Comparison of ENCODE assay signal across 14 mouse cellular contexts in the genomic region with DNA sequence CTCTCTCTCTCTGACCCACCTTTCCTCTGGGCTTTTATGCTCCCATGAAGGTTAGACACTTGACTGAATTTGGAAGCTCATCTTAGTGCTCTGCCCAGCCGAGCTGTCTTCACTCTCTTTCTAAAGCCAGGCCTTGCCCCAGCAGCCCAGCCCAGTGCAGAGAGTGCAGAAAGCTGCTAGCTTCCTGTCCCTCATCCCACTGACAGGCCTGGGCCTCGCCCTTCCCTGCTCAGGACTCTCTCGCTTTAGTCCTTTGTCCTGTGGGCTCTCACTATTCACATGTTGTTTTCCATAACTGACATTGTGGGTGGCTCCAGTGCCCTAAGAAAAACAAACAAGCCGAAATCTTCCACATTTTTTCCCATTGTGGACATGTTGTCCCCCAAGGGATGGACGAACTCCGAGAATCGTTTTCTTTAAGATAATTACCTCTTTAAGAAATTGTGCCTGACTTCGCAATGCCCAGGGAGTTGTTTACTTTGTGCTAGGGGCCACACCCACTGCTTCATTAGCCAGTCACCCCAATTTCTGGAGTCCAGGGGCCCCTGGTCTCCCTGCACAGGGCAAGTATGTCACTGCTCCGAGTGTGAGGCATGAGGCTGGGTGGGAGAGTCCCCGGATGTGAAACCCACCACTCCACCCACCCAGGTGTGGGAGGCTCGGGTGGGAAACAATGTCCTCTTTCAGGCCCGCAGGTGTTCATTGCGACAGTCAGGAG.
DNase-seq lines count a peak whose midpoint lies in the region; ATAC-seq and TF ChIP-seq lines count a peak whose summit lies in the region.
"Had no signal": no experiment of that assay in that cellular context is flagged by ENCODE, and none has a peak within 500 bp of the region (broad histone marks: within the 10 kb centered on the region; RNA-seq: fewer than 3 reads in every experiment).

No protein-coding gene starts in this region.

- H3K27ac ChIP-seq in lung, postnatal 0 days (ENCODE audit: low read length): no peak overlapping the region
- H3K27ac ChIP-seq in kidney, embryonic 15.5 days: 0 out of 2 replicates have a peak overlapping the region, but pooled peaks have one; percentile 23
- peak overlapping the region; percentile 53 for H3K27ac ChIP-seq in limb, embryonic 12.5 days
- H3K27ac ChIP-seq in stomach, postnatal 0 days (replicated peaks): peak overlapping the region; percentile 49; the same call in 1 of the 2 replicates
- H3K27ac ChIP-seq: embryonic facial prominence, embryonic 15.5 days; forebrain, embryonic 13.5 days; lung, embryonic 15.5 days had no signal

- H3K27me3 ChIP-seq in lung, postnatal 0 days (replicated peaks; ENCODE audit: insufficient read depth, low read length): 0 out of 2 replicates have a peak, but pooled peaks cover 3% of the 10 kb centered on the region
- H3K27me3 ChIP-seq in kidney, embryonic 15.5 days: no peaks in the 10 kb centered on the region
- H3K27me3 ChIP-seq in limb, embryonic 12.5 days: peaks cover 5% of the 10 kb centered on the region
- no peaks in the 10 kb centered on the region for H3K27me3 ChIP-seq in stomach, postnatal 0 days (ENCODE audit: control insufficient read depth, insufficient read depth, low read length)
- H3K27me3 ChIP-seq: CH12.LX; embryonic facial prominence, embryonic 15.5 days; forebrain, embryonic 13.5 days; lung, embryonic 15.5 days had no signal

- H3K4me3 ChIP-seq in lung, postnatal 0 days (ENCODE audit: low read depth, low read length): no peak overlapping the region
- H3K4me3 ChIP-seq in kidney, embryonic 15.5 days (replicated peaks): no peak overlapping the region
- H3K4me3 ChIP-seq in limb, embryonic 12.5 days (replicated peaks): no peak overlapping the region
- no peak overlapping the region for H3K4me3 ChIP-seq in stomach, postnatal 0 days (ENCODE audit: low read depth, low read length)
- H3K4me3 ChIP-seq: embryonic facial prominence, embryonic 15.5 days; forebrain, embryonic 13.5 days; lung, embryonic 15.5 days had no signal

- intact Hi-C loops in heart, postnatal 14 days (cut with DNase I): no loop called here

- DNase-seq in lung, postnatal 0 days (ENCODE audit: low spot score): peak; percentile 42
- no peak for DNase-seq in lung, adult 18-20 months
- peak; percentile 49 for DNase-seq in stomach, postnatal 0 days (ENCODE audit: low spot score)
- no peak for DNase-seq in thymus, postnatal 10 days (ENCODE audit: low spot score in 2 of 2)
- DNase-seq in heart, postnatal 14 days: no peak
- DNase-seq: cerebellum, adult 11 months; right cerebral cortex, postnatal 14 days had no signal

- TF ChIP-seq EP300 in lung, postnatal 0 days (IDR thresholded peaks at IDR 0.05): 0 out of 2 replicates have a peak, but pooled peaks have one; percentile 14
- TF ChIP-seq EP300 in stomach, postnatal 0 days (optimal IDR thresholded peaks at IDR 0.05): no peak

- TF ChIP-seq CTCF in lung, postnatal 0 days (IDR thresholded peaks at IDR 0.05): no peak
- no peak for TF ChIP-seq CTCF in stomach, postnatal 0 days (IDR thresholded peaks at IDR 0.05; ENCODE audit: low read depth)

- no peak overlapping the region for H3K4me2 ChIP-seq in lung, postnatal 0 days (replicated peaks; ENCODE audit: low read depth, low read length)
- H3K4me2 ChIP-seq in kidney, embryonic 15.5 days: no peak overlapping the region
- H3K4me2 ChIP-seq in limb, embryonic 12.5 days: no peak overlapping the region
- no peak overlapping the region for H3K4me2 ChIP-seq in stomach, postnatal 0 days (replicated peaks; ENCODE audit: low read depth)
- H3K4me2 ChIP-seq: embryonic facial prominence, embryonic 15.5 days; forebrain, embryonic 13.5 days; heart, embryonic 11.5 days; lung, embryonic 15.5 days had no signal

- 43% methylated on average over 13 of the region's 13 CpGs for WGBS in lung, postnatal 0 days
- WGBS in kidney, embryonic 15.5 days: 47% methylated on average over 13 of the region's 13 CpGs
- 60% methylated on average over 13 of the region's 13 CpGs for WGBS in limb, embryonic 12.5 days
- 45% methylated on average over 13 of the region's 13 CpGs for WGBS in stomach, postnatal 0 days

- ATAC-seq in lung, postnatal 0 days: peak; percentile 44
- no peak for ATAC-seq in kidney, embryonic 15.5 days (replicated peaks; ENCODE audit: low FRiP score)
- no peak for ATAC-seq in limb, embryonic 12.5 days (ENCODE audit: insufficient number of reproducible peaks, insufficient read depth, low FRiP score, low TSS enrichment, low read depth)
- peak; percentile 71 for ATAC-seq in stomach, postnatal 0 days (ENCODE audit: low FRiP score, low TSS enrichment)
- ATAC-seq: forebrain, embryonic 13.5 days had no signal

- H3K36me3 ChIP-seq in lung, postnatal 0 days (ENCODE audit: insufficient read depth, low read length): no peaks in the 10 kb centered on the region
- no peaks in the 10 kb centered on the region for H3K36me3 ChIP-seq in kidney, embryonic 15.5 days
- no peaks in the 10 kb centered on the region for H3K36me3 ChIP-seq in limb, embryonic 12.5 days
- H3K36me3 ChIP-seq in stomach, postnatal 0 days (ENCODE audit: control insufficient read depth, insufficient read depth, low read length): no peaks in the 10 kb centered on the region
- H3K36me3 ChIP-seq: embryonic facial prominence, embryonic 15.5 days; lung, embryonic 15.5 days had no signal

- H3K9ac ChIP-seq in lung, postnatal 0 days (replicated peaks; ENCODE audit: low read depth): no peak overlapping the region
- no peak overlapping the region for H3K9ac ChIP-seq in kidney, embryonic 15.5 days
- H3K9ac ChIP-seq in limb, embryonic 12.5 days (replicated peaks): no peak overlapping the region
- no peak overlapping the region for H3K9ac ChIP-seq in stomach, postnatal 0 days (ENCODE audit: low read length)
- H3K9ac ChIP-seq: embryonic facial prominence, embryonic 15.5 days; forebrain, embryonic 13.5 days; lung, embryonic 15.5 days had no signal

- H3K9me3 ChIP-seq in lung, postnatal 0 days (ENCODE audit: low read length): no peaks in the 10 kb centered on the region
- no peaks in the 10 kb centered on the region for H3K9me3 ChIP-seq in kidney, embryonic 15.5 days (replicated peaks)
- H3K9me3 ChIP-seq in limb, embryonic 12.5 days: no peaks in the 10 kb centered on the region
- H3K9me3 ChIP-seq in stomach, postnatal 0 days (ENCODE audit: control insufficient read depth, low read length): no peaks in the 10 kb centered on the region
- H3K9me3 ChIP-seq: embryonic facial prominence, embryonic 15.5 days; forebrain, embryonic 13.5 days; lung, embryonic 15.5 days had no signal

- H3K4me1 ChIP-seq in lung, postnatal 0 days (ENCODE audit: insufficient read depth, low read depth, low read length): no peaks in the 10 kb centered on the region
- peaks cover 26% of the 10 kb centered on the region for H3K4me1 ChIP-seq in kidney, embryonic 15.5 days
- H3K4me1 ChIP-seq in limb, embryonic 12.5 days (replicated peaks): peaks cover 39% of the 10 kb centered on the region
- H3K4me1 ChIP-seq in stomach, postnatal 0 days (replicated peaks; ENCODE audit: control insufficient read depth, insufficient read depth): peaks cover 3% of the 10 kb centered on the region

Comparison
In these comparisons a context has a peak if more than half of its experiments do, and no peak if none do; other contexts are left out.
1. DNase-seq: peak in lung, postnatal 0 days (single experiment) and stomach, postnatal 0 days (single experiment); none in lung, adult 18-20 months (0 of 2), thymus, postnatal 10 days (0 of 2) and heart, postnatal 14 days (0 of 2).
2. ATAC-seq: peak in lung, postnatal 0 days (single experiment) and stomach, postnatal 0 days (single experiment); none in kidney, embryonic 15.5 days (single experiment) and limb, embryonic 12.5 days (single experiment).